Mouse (Mus musculus) midbrain, embryonic 14.5 days (tissue): Measurements from ENCODE around the gene Znfx1. TPM values are rescaled to one million over a fixed set of nuclear protein-coding genes. Genes with fewer than 3 reads are reported as not detected.
A peak's percentile ranks its signal among the peaks of the same experiment; 100 is the strongest.

Experiments used
- ATAC-seq: fragments of 200-750 bp; cut with Nextera tagmentation; 2 replicates; pipeline ENCODE4 v1.8.0; 2017; ENCODE audit warnings: moderate number of reproducible peaks, moderate library complexity; ENCODE audit not compliant: low FRiP score, low TSS enrichment
- DNase-seq: peaks from one replicate; pipeline ENCODE4 v3.0.0-alpha.2; 2015
- H3K27ac ChIP-seq: fragments of 300-500 bp; sonication (generic); replicated peaks from 2 replicates; pipeline ENCODE4 v1.5.1; 2014; ENCODE audit warnings: mild to moderate bottlenecking, low read depth, low read length, moderate library complexity
- H3K27me3 ChIP-seq: fragments of 300-500 bp; sonication (generic); 2 replicates; pipeline ENCODE4 v1.6.1; 2014; ENCODE audit warnings: low read length, control low read depth, mixed read lengths; ENCODE audit not compliant: control insufficient read depth, insufficient read depth
- H3K36me3 ChIP-seq: fragments of 300-500 bp; sonication (generic); 2 replicates; pipeline ENCODE4 v1.6.1; 2014; ENCODE audit warnings: low read length, control low read depth; ENCODE audit not compliant: control insufficient read depth, insufficient read depth
- H3K4me1 ChIP-seq: fragments of 300-500 bp; sonication (generic); 2 replicates; pipeline ENCODE4 v1.6.1; 2014; ENCODE audit warnings: mild to moderate bottlenecking, antibody characterized with exemption, low read length, control low read depth; ENCODE audit not compliant: control insufficient read depth, insufficient read depth
- H3K4me2 ChIP-seq: fragments of 300-500 bp; sonication (generic); 2 replicates; pipeline ENCODE4 v1.6.1; 2014; ENCODE audit warnings: mild to moderate bottlenecking, low read length, moderate library complexity
- H3K4me3 ChIP-seq: fragments of 300-500 bp; sonication (generic); replicated peaks from 2 replicates; pipeline ENCODE4 v1.5.1; 2014; ENCODE audit warnings: low read depth, low read length
- H3K9ac ChIP-seq: fragments of 300-500 bp; sonication (generic); replicated peaks from 2 replicates; pipeline ENCODE4 v1.6.1; 2014; ENCODE audit warnings: mild to moderate bottlenecking, low read length, moderate library complexity
- H3K9me3 ChIP-seq: fragments of 300-500 bp; sonication (generic); 2 replicates; pipeline ENCODE4 v1.6.1; 2016; ENCODE audit warnings: low read length, control low read depth, mixed read lengths; ENCODE audit not compliant: control insufficient read depth
- WGBS: fragments of 180-500 bp; shearing (Covaris S2); extraction: QIAGEN DNeasy Blood & Tissue Kit; methylation state at CpG from one replicate; pipeline ENCODE4 v1.1.7; 2014; 5-methylcytosine and 5-hydroxymethylcytosine counted together
- polyA plus RNA-seq: library from polyadenylated mRNA; unstranded; fragments of >200 nt; fragmentation: Nextera tagmentation; extraction: Ambion mirVana; gene quantifications from 2 replicates; pipeline ENCODE4 v1.2.1, GENCODE M21; 2014

The Znfx1 gene
- polyA plus RNA-seq, 1 experiment from 2014 or later: 8.9 TPM

DNA sequence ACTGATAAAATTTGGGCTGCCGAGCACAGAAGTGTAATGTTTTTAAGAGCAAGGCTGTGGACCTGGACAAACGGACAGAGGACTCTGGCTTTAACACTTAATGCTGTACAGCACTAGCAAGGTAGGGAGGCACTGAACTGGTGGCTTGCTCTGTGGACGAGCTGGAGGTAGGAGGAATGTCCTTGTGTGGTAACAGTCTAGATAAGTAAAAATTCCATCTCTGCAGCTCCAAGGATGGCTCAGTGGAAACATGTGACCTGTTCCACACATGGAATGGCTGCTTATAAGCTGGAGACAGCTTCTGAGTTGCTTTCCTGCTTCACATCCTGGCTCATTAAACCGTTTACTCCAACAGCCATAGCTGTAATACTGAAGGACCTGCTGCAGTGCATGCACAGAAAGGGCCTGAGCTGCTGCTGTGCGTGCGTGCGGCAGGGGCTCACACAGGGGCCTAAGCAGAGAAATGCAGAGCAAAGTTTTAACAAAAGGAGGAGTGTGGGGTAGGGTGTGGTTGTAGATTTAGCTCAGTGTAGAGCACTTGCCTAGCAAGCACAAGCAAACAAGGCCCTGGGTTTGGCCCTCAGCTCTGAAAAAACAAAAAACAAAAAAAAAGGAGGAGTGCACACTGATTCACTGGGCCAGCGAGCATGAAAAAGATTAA lies 14.0 kb downstream of the Znfx1 start:
- Histone ChIP-seq H3K4me2 (no peak overlapping the region), H3K4me1 (0 out of 2 replicates have a peak, but pooled peaks cover 4% of the 10 kb centered on the region), H3K4me3 (no peak overlapping the region), H3K36me3 (peaks cover 78% of the 10 kb centered on the region), H3K9me3 (no peaks in the 10 kb centered on the region), H3K27me3 (no peaks in the 10 kb centered on the region), H3K9ac (no peak overlapping the region), H3K27ac (no peak overlapping the region)
- DNase-seq (no peak), ATAC-seq (no peak)
- WGBS: 86% methylated on average over 8 of the region's 8 CpGs

DNA sequence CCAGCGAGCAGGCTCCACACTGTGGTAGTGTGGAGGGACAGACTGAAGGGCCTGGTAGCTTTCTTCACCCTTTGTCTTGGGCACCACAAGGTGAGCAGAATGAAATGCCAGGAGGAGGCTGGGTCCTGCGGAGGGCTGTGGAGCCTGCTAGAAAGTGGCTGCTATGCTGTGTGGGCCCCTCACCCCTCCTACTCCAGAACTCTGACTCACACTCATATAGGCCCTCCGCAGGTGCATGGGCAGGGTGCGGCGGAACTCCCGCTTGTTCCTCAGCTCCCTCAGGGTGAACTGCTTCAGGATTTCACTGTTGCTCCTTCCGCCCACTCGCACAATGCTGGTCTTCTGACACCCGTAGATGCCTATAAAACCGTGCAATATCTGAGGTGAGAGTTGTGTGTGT lies 14.6 kb downstream of the Znfx1 start:
- 0 out of 2 replicates have a peak, but pooled peaks cover 3% of the 10 kb centered on the region for H3K4me1 ChIP-seq
- H3K4me3 ChIP-seq: no peak overlapping the region
- 94% methylated on average over 10 of the region's 10 CpGs for WGBS
- DNase-seq: no peak
- no peaks in the 10 kb centered on the region for H3K9me3 ChIP-seq
- H3K36me3 ChIP-seq: peaks cover 81% of the 10 kb centered on the region
- no peaks in the 10 kb centered on the region for H3K27me3 ChIP-seq
- no peak overlapping the region for H3K4me2 ChIP-seq
- no peak for ATAC-seq
- no peak overlapping the region for H3K27ac ChIP-seq
- H3K9ac ChIP-seq: no peak overlapping the region

DNA sequence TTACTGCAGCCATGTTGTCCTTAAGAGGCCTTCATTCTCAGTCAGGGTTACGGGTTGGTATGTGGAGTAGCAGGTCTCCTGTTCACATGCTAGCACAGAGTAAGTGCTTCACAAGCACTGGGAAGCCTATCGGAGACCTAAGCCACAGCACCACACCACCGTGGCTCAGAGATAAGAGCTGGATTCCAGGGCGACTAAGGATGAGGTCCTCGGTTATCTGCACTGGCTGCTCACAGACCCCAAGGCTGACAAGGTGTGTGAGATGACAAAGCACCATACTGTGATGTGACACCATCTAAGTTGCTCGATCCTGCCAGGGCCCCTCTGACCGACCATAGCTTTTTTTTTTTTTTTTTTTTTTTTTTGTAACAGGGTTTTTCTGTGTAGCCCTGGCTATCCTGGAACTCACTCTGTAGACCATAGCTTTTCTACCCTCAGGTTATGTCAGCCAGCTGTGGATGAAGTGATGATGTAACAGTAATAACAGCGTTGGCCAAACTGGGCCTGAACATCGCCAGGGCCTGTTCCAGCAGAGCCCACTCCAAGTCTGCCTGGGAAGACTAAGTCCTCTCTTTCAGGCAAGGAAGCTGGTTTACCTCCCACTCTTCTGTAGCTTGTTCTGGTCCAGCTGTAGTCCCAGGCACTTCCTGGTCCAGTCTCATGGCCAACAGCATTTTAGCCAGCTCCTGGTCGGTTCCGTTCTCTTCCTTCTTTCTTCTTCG lies 19.3 kb downstream of the Znfx1 start:
- Histone ChIP-seq H3K4me3 (no peak overlapping the region), H3K27ac (no peak overlapping the region), H3K36me3 (peaks cover 95% of the 10 kb centered on the region), H3K4me1 (no peaks in the 10 kb centered on the region), H3K9me3 (no peaks in the 10 kb centered on the region), H3K27me3 (no peaks in the 10 kb centered on the region), H3K4me2 (no peak overlapping the region), H3K9ac (no peak overlapping the region)
- 96% methylated on average over 12 of the region's 12 CpGs for WGBS
- DNase-seq (no peak), ATAC-seq (no peak)

DNA sequence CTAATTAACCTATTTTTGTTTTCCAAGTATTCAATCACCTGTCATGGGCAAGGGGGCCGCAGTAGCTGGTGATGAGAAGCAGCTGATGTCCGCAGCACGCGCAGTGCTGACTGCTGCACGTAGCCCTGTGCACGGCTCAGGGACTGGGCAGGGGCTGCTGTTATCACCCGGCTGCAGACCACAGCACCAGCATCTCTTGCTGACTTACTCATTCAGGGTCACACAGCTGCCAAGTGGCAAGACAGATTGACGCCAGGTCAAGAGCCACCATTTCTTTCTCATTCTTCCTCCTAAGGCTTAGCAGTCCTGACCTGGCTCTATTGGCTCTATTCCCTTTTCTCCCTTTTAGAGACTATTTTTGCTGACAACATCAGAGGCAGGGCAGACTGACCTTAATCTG lies 23.4 kb downstream of the Znfx1 start:
- no peak for ATAC-seq
- no peak for DNase-seq

DNA sequence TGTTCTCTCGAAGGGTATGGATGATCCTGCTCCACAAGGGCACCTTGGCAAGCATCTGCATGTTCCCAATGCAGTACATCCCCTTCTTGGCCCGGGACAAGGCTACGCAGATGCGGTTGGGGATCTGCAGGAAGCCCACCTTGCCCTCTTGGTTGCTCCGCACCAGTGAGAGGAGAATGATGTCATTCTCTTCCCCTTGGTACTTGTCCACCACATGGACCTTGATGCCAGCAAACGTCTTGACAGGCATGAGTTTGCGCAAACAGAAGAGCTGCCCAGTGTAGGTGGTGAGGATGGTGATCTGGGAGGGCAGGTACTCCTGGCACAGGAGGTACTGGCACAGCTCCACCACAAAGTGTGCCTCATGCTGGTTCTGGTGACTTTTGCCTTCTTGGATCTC lies 24.1 kb downstream of the Znfx1 start:
- H3K27me3 ChIP-seq: no peaks in the 10 kb centered on the region
- ATAC-seq (no peak), DNase-seq (no peak)
- H3K9ac ChIP-seq: no peak overlapping the region
- no peaks in the 10 kb centered on the region for H3K9me3 ChIP-seq
- H3K4me3 ChIP-seq: no peak overlapping the region
- no peak overlapping the region for H3K4me2 ChIP-seq
- H3K27ac ChIP-seq: no peak overlapping the region
- 89% methylated on average over 7 of the region's 7 CpGs for WGBS
- H3K4me1 ChIP-seq: no peaks in the 10 kb centered on the region
- peaks cover 100% of the 10 kb centered on the region for H3K36me3 ChIP-seq

More for the DNA sequence above, 23.4 kb downstream of the Znfx1 start:
- no peaks in the 10 kb centered on the region for H3K4me1 ChIP-seq
- WGBS: 93% methylated on average over 8 of the region's 8 CpGs
- no peak overlapping the region for H3K9ac ChIP-seq
- no peak overlapping the region for H3K27ac ChIP-seq
- no peak overlapping the region for H3K4me3 ChIP-seq
- no peak overlapping the region for H3K4me2 ChIP-seq
- H3K9me3 ChIP-seq: no peaks in the 10 kb centered on the region
- H3K36me3 ChIP-seq: peaks cover 100% of the 10 kb centered on the region
- no peaks in the 10 kb centered on the region for H3K27me3 ChIP-seq

DNA sequence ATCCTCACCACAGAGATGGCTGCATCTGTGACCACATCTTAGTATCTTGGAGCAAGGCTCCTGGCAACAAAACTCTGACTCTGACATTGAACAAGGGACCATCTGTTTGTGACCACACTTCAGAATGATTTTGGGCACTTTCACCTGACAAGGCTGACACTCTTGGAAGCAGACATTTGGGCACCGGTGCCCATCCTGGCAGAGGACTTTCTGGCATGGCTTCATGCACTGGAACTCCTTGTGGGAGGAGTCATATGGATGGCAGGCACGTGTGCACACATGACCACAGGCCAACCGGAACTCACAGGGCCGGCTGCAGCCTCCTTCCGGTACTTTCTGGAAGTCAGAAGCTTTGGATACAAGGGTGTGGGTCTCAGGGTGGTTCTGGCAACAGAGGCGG lies 24.5 kb downstream of the Znfx1 start:
- Histone ChIP-seq H3K36me3 (peaks cover 100% of the 10 kb centered on the region), H3K27me3 (no peaks in the 10 kb centered on the region), H3K9me3 (no peaks in the 10 kb centered on the region), H3K27ac (no peak overlapping the region), H3K4me1 (no peaks in the 10 kb centered on the region), H3K4me3 (no peak overlapping the region), H3K4me2 (no peak overlapping the region), H3K9ac (no peak overlapping the region)
- 92% methylated on average over 6 of the region's 6 CpGs for WGBS
- DNase-seq: no peak
- ATAC-seq: no peak

DNA sequence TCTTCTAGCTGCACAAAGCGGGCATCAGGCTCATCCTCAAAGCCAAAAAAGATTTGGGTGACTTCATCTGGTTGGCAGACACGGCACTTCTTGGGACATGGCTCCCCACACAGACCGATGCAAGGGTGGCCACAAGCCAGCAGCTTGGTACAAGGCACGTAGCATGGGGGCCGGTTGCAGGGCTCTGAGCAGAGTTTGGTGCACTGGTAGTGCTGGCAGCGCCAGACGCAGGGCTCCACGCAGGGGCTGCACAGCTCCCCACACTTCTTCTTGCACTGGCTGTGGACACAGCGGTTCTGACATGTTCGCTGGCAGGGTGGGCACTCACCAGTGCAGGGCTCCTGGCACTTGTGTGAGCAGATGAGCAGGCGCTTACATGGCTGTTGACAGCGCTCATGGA lies 25.1 kb downstream of the Znfx1 start:
- H3K4me1 ChIP-seq: no peaks in the 10 kb centered on the region
- peaks cover 97% of the 10 kb centered on the region for H3K36me3 ChIP-seq
- ATAC-seq (no peak), DNase-seq (no peak)
- WGBS: 93% methylated on average over 12 of the region's 12 CpGs
- no peak overlapping the region for H3K9ac ChIP-seq
- no peak overlapping the region for H3K4me3 ChIP-seq
- H3K27ac ChIP-seq: no peak overlapping the region
- no peak overlapping the region for H3K4me2 ChIP-seq
- no peaks in the 10 kb centered on the region for H3K9me3 ChIP-seq
- no peaks in the 10 kb centered on the region for H3K27me3 ChIP-seq

DNA sequence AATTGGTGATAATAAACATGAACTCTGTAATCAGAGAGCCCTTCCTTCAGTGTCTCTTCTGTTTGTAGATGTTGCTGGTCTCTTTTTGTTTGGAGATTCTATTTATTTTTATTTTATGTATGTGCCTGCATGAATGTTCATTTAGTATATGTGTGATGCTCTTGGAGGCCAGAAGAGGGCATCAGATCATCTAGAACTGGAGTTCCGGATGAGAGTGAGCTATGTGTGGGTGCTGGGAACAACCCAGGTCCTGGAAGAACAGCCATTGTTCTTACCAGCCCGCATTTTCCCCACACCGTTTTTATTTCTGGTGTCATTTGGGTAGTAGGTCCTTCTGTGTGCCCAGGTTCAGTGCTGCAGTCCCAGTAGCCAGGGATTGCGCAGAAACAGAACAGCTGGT lies 32.3 kb downstream of the Znfx1 start:
- Histone ChIP-seq H3K4me2 (no peak overlapping the region), H3K4me3 (no peak overlapping the region), H3K27ac (no peak overlapping the region), H3K36me3 (peaks cover 89% of the 10 kb centered on the region), H3K9ac (no peak overlapping the region), H3K9me3 (no peaks in the 10 kb centered on the region), H3K27me3 (no peaks in the 10 kb centered on the region), H3K4me1 (no peaks in the 10 kb centered on the region)
- ATAC-seq: no peak
- WGBS: 93% methylated on average over 4 of the region's 4 CpGs
- DNase-seq: peak; percentile 11

DNA sequence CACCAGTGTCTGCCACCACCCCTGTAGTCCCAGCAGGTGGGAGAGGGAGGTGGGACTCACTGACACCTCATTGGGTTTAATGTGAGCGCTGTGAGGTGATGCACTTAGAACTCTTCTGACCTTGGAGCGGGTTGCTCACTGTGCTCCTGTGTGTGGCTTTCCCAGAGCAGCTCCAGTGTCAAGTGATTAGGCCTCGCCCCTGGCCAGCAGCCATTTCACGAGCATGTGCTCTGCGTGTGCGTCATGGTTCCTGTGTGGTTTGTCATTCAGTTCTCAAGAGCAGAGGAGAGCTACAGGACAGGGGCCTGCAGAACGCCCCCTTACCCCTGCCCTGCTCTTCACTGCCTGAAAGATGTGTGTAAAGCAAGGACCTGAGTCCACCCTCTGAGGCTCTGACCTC lies 34.3 kb downstream of the Znfx1 start:
- Histone ChIP-seq H3K4me3 (no peak overlapping the region), H3K36me3 (peaks cover 86% of the 10 kb centered on the region), H3K4me1 (no peaks in the 10 kb centered on the region), H3K9ac (no peak overlapping the region), H3K27ac (no peak overlapping the region), H3K4me2 (no peak overlapping the region), H3K9me3 (no peaks in the 10 kb centered on the region), H3K27me3 (no peaks in the 10 kb centered on the region)
- WGBS: 93% methylated on average over 7 of the region's 7 CpGs
- DNase-seq (no peak), ATAC-seq (no peak)
